Mouse (Mus musculus): ENCODE measurements around the gene Tceal7. TPM values are rescaled to one million over a fixed set of nuclear protein-coding genes. Genes with fewer than 3 reads are reported as not detected.

Tceal7 gene
- polyA plus RNA-seq, 2 experiments, result 88.7 to 121 TPM

- Histone ChIP-seq H3K9ac (ENCODE audit: low read depth, low read length, severe bottlenecking) (peak overlapping the region; percentile 43; the same call in 1 of the 2 replicates), H3K9me3 (ENCODE audit: control insufficient read depth, low read length) (no peaks in the 10 kb centered on the region), H3K36me3 (ENCODE audit: control insufficient read depth, insufficient read depth, low read length) (peaks cover 8% of the 10 kb centered on the region; the same call in 1 of the 2 replicates), H3K27me3 (ENCODE audit: control insufficient read depth, insufficient read depth, low read length) (no peaks in the 10 kb centered on the region), H3K4me3 (replicated peaks; ENCODE audit: low read length) (peak overlapping the region; percentile 55), H3K4me2 (replicated peaks; ENCODE audit: low read depth, low read length, severe bottlenecking) (peak overlapping the region; percentile 48), H3K27ac (replicated peaks; ENCODE audit: low read depth, low read length) (peak overlapping the region; percentile 67; the same call in 1 of the 2 replicates), H3K4me1 (ENCODE audit: control insufficient read depth, insufficient read depth, low read length) (no peaks in the 10 kb centered on the region)
- no peak for ATAC-seq (ENCODE audit: low FRiP score, low read depth)
- DNase-seq (ENCODE audit: low spot score), result peak; percentile 9
- TF ChIP-seq POLR2A (IDR thresholded peaks at IDR 0.05; ENCODE audit: borderline replicate concordance, extremely low read depth, insufficient read depth, insufficient read length), result no peak
- WGBS, result 32% methylated on average over 10 of the region's 10 CpGs
These were observed 41.8 kb upstream of the Tceal7 start for GRCm38 (mm10) chrX:136172786-136173185.

- Histone ChIP-seq H3K36me3 (ENCODE audit: control insufficient read depth, insufficient read depth, low read length) (no peaks in the 10 kb centered on the region), H3K27ac (replicated peaks; ENCODE audit: low read depth, low read length) (no peak overlapping the region), H3K9ac (ENCODE audit: low read depth, low read length, severe bottlenecking) (no peak overlapping the region), H3K4me3 (replicated peaks; ENCODE audit: low read length) (no peak overlapping the region), H3K4me1 (ENCODE audit: control insufficient read depth, insufficient read depth, low read length) (no peaks in the 10 kb centered on the region), H3K9me3 (ENCODE audit: control insufficient read depth, low read length) (no peaks in the 10 kb centered on the region), H3K4me2 (replicated peaks; ENCODE audit: low read depth, low read length, severe bottlenecking) (no peak overlapping the region), H3K27me3 (ENCODE audit: control insufficient read depth, insufficient read depth, low read length) (no peaks in the 10 kb centered on the region)
- TF ChIP-seq POLR2A (IDR thresholded peaks at IDR 0.05; ENCODE audit: borderline replicate concordance, extremely low read depth, insufficient read depth, insufficient read length), result no peak
- 23% methylated on average over 11 of the region's 11 CpGs for WGBS
- ATAC-seq (ENCODE audit: low FRiP score, low read depth), result no peak
- DNase-seq (ENCODE audit: low spot score), result no peak
These were observed 33.6 kb upstream of the Tceal7 start for GRCm38 (mm10) chrX:136180897-136181553.

- Histone ChIP-seq H3K4me1 (ENCODE audit: control insufficient read depth, insufficient read depth, low read length) (no peaks in the 10 kb centered on the region), H3K4me2 (replicated peaks; ENCODE audit: low read depth, low read length, severe bottlenecking) (no peak overlapping the region), H3K9ac (ENCODE audit: low read depth, low read length, severe bottlenecking) (no peak overlapping the region), H3K9me3 (ENCODE audit: control insufficient read depth, low read length) (no peaks in the 10 kb centered on the region), H3K27ac (replicated peaks; ENCODE audit: low read depth, low read length) (no peak overlapping the region), H3K4me3 (replicated peaks; ENCODE audit: low read length) (no peak overlapping the region), H3K36me3 (ENCODE audit: control insufficient read depth, insufficient read depth, low read length) (no peaks in the 10 kb centered on the region), H3K27me3 (ENCODE audit: control insufficient read depth, insufficient read depth, low read length) (no peaks in the 10 kb centered on the region)
- no peak for TF ChIP-seq POLR2A (IDR thresholded peaks at IDR 0.05; ENCODE audit: borderline replicate concordance, extremely low read depth, insufficient read depth, insufficient read length)
- ATAC-seq (ENCODE audit: low FRiP score, low read depth) (no peak), DNase-seq (ENCODE audit: low spot score) (no peak)
- 85% methylated on average over 1 of the region's 1 CpGs for WGBS
These were observed 31.5 kb upstream of the Tceal7 start for GRCm38 (mm10) chrX:136183107-136183506.

- Histone ChIP-seq H3K27me3 (ENCODE audit: control insufficient read depth, insufficient read depth, low read length) (no peaks in the 10 kb centered on the region), H3K36me3 (ENCODE audit: control insufficient read depth, insufficient read depth, low read length) (no peaks in the 10 kb centered on the region), H3K4me2 (replicated peaks; ENCODE audit: low read depth, low read length, severe bottlenecking) (no peak overlapping the region), H3K4me3 (replicated peaks; ENCODE audit: low read length) (no peak overlapping the region), H3K27ac (replicated peaks; ENCODE audit: low read depth, low read length) (no peak overlapping the region), H3K9me3 (ENCODE audit: control insufficient read depth, low read length) (no peaks in the 10 kb centered on the region), H3K4me1 (ENCODE audit: control insufficient read depth, insufficient read depth, low read length) (no peaks in the 10 kb centered on the region), H3K9ac (ENCODE audit: low read depth, low read length, severe bottlenecking) (no peak overlapping the region)
- WGBS, result 76% methylated on average over 16 of the region's 16 CpGs
- DNase-seq (ENCODE audit: low spot score), result no peak
- no peak for ATAC-seq (ENCODE audit: low FRiP score, low read depth)
- no peak for TF ChIP-seq POLR2A (IDR thresholded peaks at IDR 0.05; ENCODE audit: borderline replicate concordance, extremely low read depth, insufficient read depth, insufficient read length)
These were observed 19.2 kb upstream of the Tceal7 start for GRCm38 (mm10) chrX:136195193-136195944.

- DNase-seq (ENCODE audit: low spot score), result no peak
These were observed 17.7 kb upstream of the Tceal7 start for GRCm38 (mm10) chrX:136196873-136197272.

More at GRCm38 (mm10) chrX:136196873-136197272, 17.7 kb upstream of the Tceal7 start:
- WGBS, result 50% methylated on average over 1 of the region's 1 CpGs
- Histone ChIP-seq H3K4me1 (ENCODE audit: control insufficient read depth, insufficient read depth, low read length) (no peaks in the 10 kb centered on the region), H3K4me2 (replicated peaks; ENCODE audit: low read depth, low read length, severe bottlenecking) (no peak overlapping the region), H3K27ac (replicated peaks; ENCODE audit: low read depth, low read length) (no peak overlapping the region), H3K9ac (ENCODE audit: low read depth, low read length, severe bottlenecking) (no peak overlapping the region), H3K36me3 (ENCODE audit: control insufficient read depth, insufficient read depth, low read length) (no peaks in the 10 kb centered on the region), H3K4me3 (replicated peaks; ENCODE audit: low read length) (no peak overlapping the region), H3K9me3 (ENCODE audit: control insufficient read depth, low read length) (no peaks in the 10 kb centered on the region), H3K27me3 (ENCODE audit: control insufficient read depth, insufficient read depth, low read length) (no peaks in the 10 kb centered on the region)
- ATAC-seq (ENCODE audit: low FRiP score, low read depth), result no peak
- no peak for TF ChIP-seq POLR2A (IDR thresholded peaks at IDR 0.05; ENCODE audit: borderline replicate concordance, extremely low read depth, insufficient read depth, insufficient read length)
